Mouse (Mus musculus) c-Kit-positive CD71-negative TER-119-negative erythroid progenitor cells, embryonic 14.5 days (primary cell): ENCODE measurements at regions not wholly inside any gene's neighbourhood (a gene's known extent, or its start where the extent isn't known, plus 50 kb on each side); places are given as distances from the start of the nearest gene placed in this dataset.

Experiments
- DNase-seq: peaks from one replicate; pipeline ENCODE4 v3.0.0-alpha.2; 2013; ENCODE audit warnings: low read depth

DNA sequence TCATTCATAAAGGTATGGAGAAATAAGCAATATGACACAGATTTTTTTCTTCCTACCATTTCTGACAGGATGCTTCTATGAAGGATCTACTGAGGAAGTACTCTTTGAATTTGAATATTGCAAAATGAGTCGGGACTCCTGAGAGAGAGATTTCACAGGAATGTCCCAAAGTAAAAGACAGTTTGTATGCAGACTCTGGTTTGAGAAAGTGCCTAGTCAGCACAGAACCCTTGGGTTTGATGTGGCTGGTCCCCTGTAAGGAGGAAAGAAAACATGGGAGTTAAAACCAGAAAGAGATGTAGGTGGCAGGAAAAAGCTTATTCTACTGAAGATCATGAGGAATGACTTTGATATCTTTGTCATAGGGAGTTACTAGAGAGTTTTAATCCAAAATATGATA is 405.6 kb upstream of the Klf4 start:
- no peak for DNase-seq

DNA sequence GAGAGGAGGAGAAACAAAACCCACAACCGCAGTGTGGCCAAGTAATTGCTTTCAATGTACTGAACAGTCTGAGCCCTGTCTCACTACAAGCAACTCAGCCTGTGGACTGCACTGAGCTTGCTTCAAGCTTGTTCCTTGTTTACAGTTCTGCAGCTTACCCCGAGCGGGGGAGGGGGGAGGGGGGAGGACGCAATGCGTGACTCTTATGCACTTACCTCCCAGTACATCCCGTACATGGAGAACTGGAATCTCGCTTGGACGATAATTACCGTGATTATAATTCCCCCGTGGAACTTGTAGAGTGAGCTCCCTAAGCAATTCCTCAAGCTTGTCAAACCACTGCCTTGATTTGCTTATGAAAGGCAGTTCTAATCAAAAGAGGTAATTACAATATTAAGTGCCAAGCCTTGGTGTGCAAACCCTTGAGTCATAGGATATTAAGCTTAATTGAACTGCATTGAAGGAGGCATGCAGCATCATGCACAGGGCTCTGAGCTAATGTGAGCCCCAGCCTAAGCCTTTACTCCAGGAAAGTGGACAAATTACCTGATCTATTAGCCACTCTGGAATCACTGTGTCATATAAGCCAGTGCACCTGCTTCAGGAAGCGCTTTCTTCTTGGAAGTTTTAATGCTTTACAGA is 397.0 kb upstream of the Klf4 start:
- DNase-seq: no peak

DNA sequence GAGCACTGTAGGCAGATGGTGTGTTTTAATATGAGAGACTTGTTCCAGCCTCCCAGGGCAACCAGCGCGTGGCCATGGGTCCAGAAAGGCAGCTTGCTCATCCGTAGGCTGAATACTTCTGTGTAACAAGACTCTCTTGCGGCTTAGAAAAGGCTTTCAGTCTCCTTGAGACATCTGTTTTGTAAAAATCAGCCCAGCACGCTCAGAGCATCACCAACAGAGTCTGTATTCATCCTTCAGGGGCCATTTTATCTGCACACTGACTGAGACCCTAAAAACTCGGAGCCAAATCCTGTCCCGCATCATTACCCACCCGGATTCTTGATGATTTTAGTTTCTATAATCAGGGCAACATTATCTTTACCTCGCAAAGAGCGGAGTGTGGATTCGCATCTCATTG is 396.4 kb upstream of the Klf4 start:
- no peak for DNase-seq

DNA sequence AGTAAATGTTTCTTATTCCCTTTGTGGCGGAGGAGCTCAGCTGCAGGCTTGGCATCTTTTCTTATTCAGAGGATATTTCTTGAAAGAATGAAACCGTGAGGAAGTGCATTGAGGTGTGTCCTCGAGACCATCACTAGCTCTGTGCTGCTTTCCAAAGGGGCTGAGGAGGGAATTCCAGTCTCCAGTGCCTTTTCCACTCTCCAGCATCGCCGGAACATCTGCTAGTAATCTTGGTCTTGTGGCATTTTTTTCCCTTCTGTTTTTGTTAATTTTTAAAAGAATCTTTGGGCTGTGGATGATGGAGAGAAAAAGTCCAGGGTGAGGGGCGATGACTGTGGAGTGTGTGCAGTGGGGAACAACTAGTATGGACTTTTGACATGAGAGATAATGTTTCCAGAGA is 395.9 kb upstream of the Klf4 start:
- DNase-seq: no peak

DNA sequence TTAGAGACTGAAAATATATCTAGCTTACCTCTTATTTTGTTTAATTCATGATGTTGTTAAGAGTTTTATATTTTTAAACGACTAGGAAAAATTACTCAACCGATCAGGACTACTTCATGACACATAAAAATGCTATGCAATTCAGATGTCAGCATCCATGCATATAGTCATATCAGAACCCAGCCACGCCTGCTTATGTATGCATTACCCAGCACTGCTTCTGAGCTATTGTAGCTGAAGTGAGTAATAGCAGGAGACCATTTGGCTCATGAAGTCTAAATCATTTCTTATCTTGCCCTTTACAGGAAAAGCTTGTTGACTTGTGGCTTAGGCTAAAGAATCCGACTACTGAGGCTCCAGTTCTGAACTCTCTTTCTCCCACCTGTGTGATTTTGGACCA is 395.1 kb upstream of the Klf4 start:
- DNase-seq: no peak

DNA sequence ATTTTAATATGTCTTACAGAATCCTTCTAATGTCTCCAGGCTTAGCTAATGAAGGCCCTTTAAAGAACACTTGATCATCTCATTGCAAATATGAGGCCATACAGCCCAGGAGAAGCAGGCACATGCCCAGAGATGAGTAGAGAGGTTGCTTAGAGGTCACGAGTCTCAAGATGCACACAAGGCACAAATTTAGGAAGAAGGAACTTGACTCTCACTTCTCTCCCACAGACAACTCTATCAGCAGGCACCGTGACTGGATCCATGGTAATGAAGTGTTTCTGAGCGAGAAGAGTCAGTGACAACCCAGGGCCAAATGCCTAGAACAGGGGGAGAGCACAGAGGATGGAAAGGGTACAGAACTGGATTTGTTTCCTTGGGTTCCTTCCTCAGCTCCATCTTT is 392.7 kb upstream of the Klf4 start:
- DNase-seq: no peak

DNA sequence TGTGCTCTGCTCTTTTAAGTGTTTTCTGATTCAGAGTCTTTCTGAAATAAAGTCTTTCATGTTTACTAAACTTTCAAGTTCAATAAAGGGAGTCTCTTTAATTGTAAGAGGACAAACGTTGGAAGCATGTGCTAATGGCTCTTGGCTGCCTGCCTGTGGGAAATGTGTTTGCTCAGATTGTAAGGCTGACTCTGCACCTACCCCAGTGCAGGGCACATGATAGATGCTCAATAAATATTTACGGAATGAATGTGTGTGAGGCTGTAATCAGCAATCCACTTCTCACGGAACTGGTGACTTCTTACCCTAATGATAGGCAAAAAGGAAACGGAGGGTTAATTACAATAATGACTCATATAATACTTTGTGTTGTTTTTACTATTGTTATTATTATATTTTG is 389.0 kb upstream of the Klf4 start:
- no peak for DNase-seq

DNA sequence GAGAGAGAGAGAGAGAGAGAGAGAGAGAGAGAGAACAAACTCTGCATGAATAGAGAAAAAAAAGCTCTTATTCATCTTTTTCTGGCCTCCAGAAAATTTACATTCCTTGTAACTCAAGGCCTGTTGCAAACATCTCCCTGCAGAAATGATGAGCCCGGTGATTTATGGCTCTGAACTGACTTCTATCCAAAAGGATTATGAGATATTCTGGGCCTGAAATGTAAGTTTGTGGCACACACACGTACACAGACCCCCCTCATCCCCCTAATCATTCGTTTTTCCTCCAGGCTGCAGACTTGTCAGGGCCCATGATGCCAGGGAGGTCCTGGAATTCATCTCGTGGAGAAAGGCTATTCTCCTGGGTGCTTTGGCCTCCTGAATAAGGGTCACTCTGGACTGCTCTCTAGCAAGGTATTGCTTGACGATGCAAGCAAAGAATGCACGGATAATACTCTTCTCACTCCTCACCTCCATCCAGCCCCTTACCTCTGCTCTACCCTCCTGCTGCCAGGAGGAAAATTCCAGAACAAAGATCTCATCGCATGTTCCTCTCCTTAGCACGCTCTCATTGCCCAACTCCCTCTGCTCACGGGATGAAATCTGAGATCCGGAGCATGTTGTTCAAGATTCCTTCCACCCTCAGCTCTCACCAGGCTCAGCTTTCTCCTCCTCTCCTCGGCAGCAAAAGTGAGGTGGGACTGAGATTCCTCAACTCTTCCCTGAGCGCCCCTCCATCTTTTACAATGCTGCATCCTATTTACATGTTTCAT is 362.0 kb upstream of the Klf4 start:
- DNase-seq: no peak

DNA sequence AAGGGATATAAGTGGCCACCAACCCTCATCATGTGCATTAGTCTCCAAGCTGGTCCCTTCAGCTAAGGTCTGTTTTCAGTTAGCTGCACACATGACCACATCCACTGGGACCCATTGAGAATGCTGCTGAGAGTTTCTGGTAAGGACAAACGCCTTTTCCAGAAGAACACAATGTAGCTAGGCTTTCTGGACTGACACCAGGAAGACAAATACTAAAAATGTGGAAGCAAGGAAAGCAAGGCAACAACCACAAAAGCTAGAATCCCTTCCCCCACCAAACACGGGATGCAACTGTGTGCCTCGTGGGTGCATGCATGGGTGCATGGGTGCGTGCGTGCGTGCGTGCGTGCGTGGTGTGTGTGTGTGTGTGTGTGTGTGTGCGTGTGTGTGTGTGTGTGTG is 359.4 kb upstream of the Klf4 start:
- no peak for DNase-seq

DNA sequence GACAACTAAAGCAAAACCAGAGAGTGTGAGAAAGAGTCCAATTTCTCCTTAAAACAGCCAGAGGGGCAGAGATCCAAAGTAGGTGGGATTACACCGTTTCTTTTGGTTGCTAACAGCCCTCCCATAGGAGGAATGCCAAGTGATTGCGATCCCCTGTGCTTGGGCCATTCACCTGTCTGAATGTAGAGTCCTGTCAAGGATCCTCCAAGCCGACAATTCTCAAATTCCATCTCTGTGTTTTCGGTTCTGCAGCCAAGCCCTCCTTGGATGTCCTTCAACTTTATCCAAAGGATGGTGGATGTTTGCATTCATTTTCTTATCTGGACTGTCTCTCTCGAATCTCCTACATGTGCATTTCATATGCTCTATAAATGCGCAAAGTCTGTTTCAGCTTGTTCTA is 355.3 kb upstream of the Klf4 start:
- no peak for DNase-seq

DNA sequence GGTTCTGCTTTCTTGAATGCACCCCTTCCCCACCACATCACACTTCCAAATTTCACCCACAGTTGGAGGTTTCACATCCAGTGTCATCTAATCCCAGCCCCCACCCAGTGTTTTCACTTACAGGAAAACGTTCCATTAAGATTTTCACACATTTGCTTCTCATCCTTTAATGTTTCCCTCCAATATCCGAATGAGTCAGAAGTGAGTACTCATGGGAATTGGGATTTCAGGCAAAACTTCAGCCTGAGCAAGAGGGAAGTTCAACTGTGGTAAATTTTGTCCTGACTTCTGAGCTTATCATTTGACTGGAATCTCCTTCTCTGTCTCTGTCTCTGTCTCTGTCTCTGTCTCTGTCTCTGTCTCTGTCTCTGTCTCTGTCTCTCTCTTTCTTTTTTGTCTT is 350.3 kb upstream of the Klf4 start:
- DNase-seq: no peak

DNA sequence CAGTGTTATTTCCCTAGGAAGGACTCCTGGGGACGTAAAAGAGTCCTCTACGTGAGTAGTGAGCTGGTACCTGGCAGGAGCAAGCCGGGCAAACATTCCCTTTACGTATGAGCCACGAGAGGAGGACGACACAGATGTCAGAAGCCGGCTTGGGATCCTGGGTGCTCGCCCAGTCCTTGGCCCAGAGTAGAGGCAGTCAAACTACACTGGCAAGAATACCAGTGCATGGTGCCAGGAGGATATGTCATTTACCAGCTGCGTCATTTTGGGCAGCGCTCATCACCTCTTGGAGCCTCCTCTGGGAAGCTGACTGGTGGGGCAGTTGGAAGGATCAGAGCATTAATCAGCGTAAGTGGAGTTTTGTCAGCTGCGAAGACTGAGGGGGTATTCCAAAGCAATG is 343.0 kb upstream of the Klf4 start:
- DNase-seq: no peak

DNA sequence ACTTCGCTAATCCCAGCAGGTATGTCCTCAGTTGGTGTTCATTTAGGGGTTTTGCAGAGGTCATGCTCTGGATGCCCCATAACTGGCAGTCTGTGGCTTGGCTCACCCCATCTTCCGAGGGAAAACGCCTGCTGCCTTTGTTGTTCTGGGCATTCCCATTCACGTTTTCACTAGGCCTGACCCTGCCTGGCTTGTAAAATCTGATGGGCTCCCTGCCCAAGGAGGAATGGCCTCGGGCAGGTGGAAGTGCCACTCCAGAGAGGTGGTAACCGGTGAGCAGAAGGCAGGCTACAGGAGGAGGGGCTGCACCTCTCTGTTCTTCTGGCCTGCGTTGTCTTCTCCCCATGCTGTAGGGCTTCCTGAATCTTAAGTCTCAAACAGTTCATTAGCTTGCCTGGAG is 342.6 kb upstream of the Klf4 start:
- no peak for DNase-seq

DNA sequence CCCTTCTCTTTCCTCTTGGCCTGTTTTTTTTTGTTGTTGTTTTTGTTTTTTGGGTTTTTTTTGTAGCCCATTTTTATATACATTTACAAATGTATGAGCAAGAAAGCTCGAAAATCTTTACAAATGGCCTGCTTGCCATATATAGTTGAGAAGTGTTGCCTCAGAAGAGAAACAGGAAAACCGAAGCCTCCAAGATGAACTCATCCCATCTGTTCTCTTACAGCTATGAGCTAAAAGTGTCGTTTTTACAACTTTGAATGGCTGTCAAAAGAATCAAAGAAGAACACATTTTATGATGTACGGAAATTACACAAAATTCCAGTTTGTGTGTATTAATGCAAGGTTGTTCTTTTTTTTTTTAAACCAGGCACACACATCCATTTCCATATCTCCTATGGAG is 342.0 kb upstream of the Klf4 start:
- no peak for DNase-seq

DNA sequence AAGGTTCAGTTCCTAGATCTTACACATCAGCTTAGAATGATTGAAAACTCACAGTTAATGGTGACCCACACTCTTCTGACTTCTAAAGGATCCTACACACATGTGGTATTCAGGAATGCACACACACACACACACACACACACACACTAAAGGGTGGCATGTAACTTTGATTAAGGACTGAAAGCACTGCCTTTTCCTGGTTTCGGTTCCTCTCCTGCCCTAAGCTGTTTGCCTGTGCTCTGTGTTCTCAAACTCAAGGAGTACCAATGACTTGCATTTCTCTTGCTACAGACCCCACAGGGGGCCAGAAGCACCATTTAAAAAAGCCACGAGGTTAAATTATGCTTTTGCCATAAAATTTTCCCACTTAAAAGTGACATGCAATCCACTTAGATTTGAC is 327.8 kb upstream of the Klf4 start:
- no peak for DNase-seq

DNA sequence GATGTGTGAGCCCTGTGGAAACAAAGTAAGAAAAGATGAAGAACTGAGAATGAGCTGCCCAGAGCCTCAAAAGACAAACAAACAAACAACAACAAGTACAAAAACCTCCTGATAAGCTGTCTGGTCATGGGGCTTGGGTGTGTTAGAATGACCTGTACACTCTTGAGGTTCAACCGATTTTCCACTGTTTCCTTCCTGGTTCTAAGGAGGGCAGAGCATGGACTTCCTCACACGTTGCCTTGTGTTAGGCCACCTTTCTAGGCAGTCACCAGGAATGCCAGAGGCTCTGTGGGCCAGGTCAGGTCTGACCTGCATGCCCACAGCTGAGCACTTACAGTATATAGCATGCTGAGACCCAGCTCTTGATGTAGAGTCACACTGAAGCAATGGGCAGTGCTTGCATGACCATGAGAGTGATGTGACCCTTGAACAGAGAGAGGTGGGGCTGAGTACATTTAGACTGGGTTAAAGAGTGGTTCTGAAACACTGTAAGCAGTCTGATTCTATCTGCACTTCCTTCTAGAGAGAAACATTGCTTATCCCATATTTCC is 327.0 kb upstream of the Klf4 start:
- no peak for DNase-seq

DNA sequence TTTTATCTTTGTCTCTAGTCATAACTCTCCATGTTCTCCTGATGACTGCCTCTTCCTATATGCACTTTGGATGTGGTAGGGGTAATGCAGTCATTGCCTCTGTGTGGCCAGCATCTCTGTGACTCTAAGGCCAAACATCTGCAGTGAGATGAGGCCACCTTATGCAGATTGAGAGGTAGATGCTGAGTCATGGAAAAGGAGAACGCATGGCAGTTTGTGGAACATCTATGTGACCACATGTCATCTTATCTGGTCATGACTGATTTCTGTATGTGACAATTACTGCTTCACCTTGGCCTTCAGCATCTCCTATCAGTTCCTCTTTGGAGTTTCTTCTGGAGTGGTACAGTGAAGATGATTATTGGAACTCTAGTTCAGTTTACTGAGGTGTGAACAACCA is 319.2 kb upstream of the Klf4 start:
- no peak for DNase-seq

DNA sequence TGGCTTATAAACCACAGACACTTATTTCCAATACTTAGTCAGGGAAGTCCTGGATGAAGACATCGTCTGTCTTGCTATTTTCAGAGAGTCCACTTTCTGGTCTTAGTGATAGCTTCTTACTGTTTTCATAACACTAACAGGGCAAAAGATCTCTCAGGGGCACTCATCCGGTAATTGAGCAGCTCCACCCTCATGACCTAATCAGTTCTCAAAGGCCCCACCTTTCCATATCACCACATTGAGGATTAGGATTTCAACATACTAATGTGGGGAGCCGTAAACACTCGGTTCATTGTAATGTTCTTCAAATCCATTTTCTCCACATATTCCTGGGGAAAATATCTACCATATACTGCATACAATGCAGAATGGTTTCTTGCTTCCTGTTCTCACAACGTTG is 318.8 kb upstream of the Klf4 start:
- no peak for DNase-seq

DNA sequence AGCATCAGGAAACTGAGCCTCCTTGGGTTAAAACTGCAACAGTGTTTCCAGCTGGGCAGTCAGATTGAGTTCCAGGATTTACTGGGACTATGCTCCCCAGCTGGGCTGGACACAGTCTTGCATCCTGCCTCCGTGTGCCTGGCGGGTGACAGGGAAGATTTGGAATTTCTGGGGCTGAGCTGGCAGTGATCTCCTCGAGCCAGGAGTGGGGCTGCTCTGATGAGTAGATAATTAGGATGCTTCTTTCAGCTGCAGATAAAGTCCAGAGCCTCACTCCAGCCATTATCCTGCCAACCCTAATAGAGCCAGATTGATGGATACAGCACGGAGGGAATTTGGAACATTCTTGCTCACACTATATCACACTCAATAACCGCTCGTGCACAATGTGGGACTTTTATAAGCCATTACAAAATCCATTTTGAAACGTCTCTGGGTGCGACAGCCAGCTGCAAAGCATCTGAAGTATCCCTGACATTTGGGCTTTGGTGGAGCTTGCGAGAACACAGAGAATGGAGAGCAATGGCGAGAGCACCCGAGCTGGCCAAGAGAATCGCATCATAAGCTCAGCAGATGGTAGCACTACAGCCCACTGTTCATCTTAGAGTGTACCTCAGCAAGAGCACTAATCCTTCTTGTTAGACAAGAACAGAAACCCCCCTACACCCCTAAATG is 311.6 kb upstream of the Klf4 start:
- DNase-seq: no peak

DNA sequence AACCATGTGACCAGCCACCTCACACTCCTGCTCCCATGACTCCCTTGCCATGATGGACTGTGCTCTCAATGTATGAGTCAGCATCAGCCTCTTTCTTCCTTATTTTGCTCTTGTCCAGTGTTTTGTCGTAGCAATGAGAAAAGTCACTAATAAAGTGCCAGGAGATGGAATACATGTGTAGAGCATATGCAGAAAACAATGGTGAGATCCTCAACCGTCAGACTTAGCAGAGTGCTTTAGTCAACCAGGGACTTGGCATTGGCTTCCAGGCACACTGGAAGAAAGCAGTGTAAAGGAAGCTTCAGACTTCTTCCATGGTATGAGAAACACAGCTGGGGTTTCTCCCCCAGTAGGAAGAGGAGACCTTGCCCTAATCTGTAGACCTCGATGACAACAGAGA is 306.3 kb upstream of the Klf4 start:
- DNase-seq: no peak

DNA sequence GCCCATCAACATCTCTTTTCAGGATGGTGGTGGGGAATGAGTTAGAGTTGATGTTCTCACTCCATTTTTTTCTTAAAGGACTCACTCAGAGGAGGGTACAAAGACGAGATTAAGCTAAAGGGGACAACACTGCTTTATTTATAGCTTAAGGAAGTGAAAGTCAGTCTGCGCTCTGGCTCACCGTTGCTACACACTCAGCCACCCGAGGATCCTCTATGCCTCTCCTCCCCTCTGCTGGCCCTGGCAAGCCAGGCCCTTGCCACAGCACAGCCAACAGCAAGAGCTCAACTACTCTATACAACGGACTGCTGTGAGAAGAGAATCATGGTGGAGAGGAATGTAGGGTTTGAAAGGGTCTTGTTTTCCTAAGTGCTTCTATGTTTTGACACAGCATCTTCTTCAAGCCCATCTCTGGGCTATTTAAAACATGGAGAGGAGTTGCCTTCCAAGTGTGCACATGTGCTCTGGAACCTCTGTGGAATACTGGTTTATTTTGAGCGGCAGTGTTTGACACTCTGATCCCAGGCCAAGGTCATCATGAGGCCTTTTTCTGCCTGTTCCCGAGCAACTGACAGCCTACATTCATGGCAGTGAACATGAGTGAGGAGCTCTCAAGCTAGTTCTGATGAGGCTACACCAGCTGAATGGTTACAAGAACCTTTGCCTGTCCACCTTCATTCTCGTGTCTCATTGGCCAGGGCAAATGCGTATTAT is 291.9 kb upstream of the Klf4 start:
- DNase-seq: no peak

DNA sequence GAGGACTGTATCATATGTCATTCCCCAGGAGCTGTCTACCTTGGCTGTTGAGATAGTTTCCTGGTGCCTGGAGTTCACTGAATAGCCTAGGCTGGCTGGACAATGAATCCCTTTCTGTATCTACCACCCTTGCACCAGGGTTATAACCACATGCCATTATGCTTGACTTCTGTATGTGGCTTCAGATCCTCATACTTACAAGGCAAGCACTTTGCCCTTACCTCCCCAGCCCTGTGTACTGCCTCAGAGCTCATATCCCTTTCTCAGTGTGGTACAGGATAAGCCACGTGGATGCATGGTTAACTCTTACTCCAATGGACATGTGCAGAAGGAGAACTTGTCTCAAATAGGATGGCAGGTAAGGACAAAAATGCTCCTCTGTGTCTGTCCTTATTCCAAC is 291.3 kb upstream of the Klf4 start:
- DNase-seq: no peak
